Mouse (Mus musculus) liver, embryonic 14.5 days (tissue): ENCODE results near the gene Ptprz1. TPM values are rescaled to one million over a fixed set of nuclear protein-coding genes. Genes with fewer than 3 reads are reported as not detected.

Source experiments
- ATAC-seq: fragments of 200-750 bp; cut with Nextera tagmentation; 2 replicates; pipeline ENCODE4 v1.8.0; 2017; ENCODE audit warnings: moderate number of reproducible peaks, mild to moderate bottlenecking, moderate library complexity; ENCODE audit not compliant: insufficient read depth
- DNase-seq, 3 experiments: peaks; one replicate each; pipeline ENCODE4 v3.0.0-alpha.2; 2012 to 2013; ENCODE audit warnings: low read depth in 3 of 3, low spot score in 3 of 3
- H3K27ac ChIP-seq: fragments of 300-500 bp; sonication (generic); 2 replicates; pipeline ENCODE4 v1.5.1; 2014; ENCODE audit warnings: moderate library complexity, mild to moderate bottlenecking, control low read depth, inconsistent platforms
- H3K27me3 ChIP-seq: fragments of 300-500 bp; sonication (generic); 2 replicates; pipeline ENCODE4 v1.6.1; 2014; ENCODE audit warnings: mild to moderate bottlenecking, low read length, moderate library complexity; ENCODE audit not compliant: control insufficient read depth, insufficient read depth
- H3K36me3 ChIP-seq: fragments of 300-500 bp; sonication (generic); replicated peaks from 2 replicates; pipeline ENCODE4 v1.6.1; 2014; ENCODE audit warnings: low read depth; ENCODE audit not compliant: control insufficient read depth, insufficient read depth
- H3K4me1 ChIP-seq, 2 experiments: fragments of 200-500 bp in 1 of 2; fragments of 300-500 bp in 1 of 2; sonication (generic) in 1 of 2; replicated peaks; 2 replicates each; pipeline ENCODE4 v1.6.1; 2012 to 2014; ENCODE audit warnings: antibody characterized with exemption in 1 of 2, inconsistent platforms in 1 of 2, low read length in 1 of 2; ENCODE audit not compliant: control insufficient read depth in 2 of 2, insufficient read depth in 2 of 2
- H3K4me2 ChIP-seq: fragments of 300-500 bp; sonication (generic); 2 replicates; pipeline ENCODE4 v1.6.1; 2014; ENCODE audit warnings: low read depth, mild to moderate bottlenecking, control low read depth, moderate library complexity
- H3K4me3 ChIP-seq, 2 experiments: fragments of 200-500 bp in 1 of 2; fragments of 300-500 bp in 1 of 2; sonication (generic) in 1 of 2; 2 replicates each; pipeline ENCODE4 v1.5.1; 2012 to 2014; ENCODE audit warnings: low read depth in 2 of 2, low read length in 2 of 2, mild to moderate bottlenecking in 2 of 2, control low read depth in 1 of 2, inconsistent platforms in 1 of 2, moderate library complexity in 1 of 2; ENCODE audit not compliant: insufficient read depth in 1 of 2
- H3K9ac ChIP-seq: fragments of 300-500 bp; sonication (generic); replicated peaks from 2 replicates; pipeline ENCODE4 v1.6.1; 2014; ENCODE audit warnings: mild to moderate bottlenecking, control low read depth, moderate library complexity
- H3K9me3 ChIP-seq: fragments of 300-500 bp; sonication (generic); 2 replicates; pipeline ENCODE4 v1.6.1; 2016; ENCODE audit warnings: low read length, mixed read lengths; ENCODE audit not compliant: control insufficient read depth
- CTCF ChIP-seq: IDR thresholded peaks from 2 replicates; pipeline ENCODE4 v1.5.1; 2016; ENCODE audit warnings: antibody characterized with exemption, low read depth, control low read depth
- EP300 ChIP-seq: IDR thresholded peaks from 2 replicates; pipeline ENCODE4 v1.6.1; 2016; ENCODE audit warnings: antibody characterized with exemption, low read depth
- WGBS: fragments of 180-500 bp; shearing (Covaris S2); extraction: QIAGEN DNeasy Blood & Tissue Kit; methylation state at CpG from one replicate; pipeline ENCODE4 v1.1.7; 2014; ENCODE audit not compliant: insufficient replicate concordance; 5-methylcytosine and 5-hydroxymethylcytosine counted together
- polyA plus RNA-seq, 2 experiments: library from polyadenylated mRNA; depleted of rRNA in 1 of 2; stranded (reverse) in 1 of 2; unstranded in 1 of 2; fragments of >200 nt; fragmentation: Nextera tagmentation in 1 of 2; extraction: Ambion mirVana in 1 of 2; gene quantifications; 2 replicates each; pipeline versions ENCODE4 v1.2.1 to v1.2.3; 2012 to 2014

The Ptprz1 gene
- polyA plus RNA-seq, 2 experiments: 0.04 to 0.09 TPM

- TF ChIP-seq EP300 (no peak), CTCF (no peak)
- H3K36me3 ChIP-seq: no peaks in the 10 kb centered on the region
- no peak overlapping the region for H3K4me2 ChIP-seq
- DNase-seq (no peak), ATAC-seq (no peak)
- H3K4me1 ChIP-seq: no peaks in the 10 kb centered on the region
- no peaks in the 10 kb centered on the region for H3K27me3 ChIP-seq
- WGBS: 41% methylated on average over 4 of the region's 4 CpGs
- H3K9me3 ChIP-seq: no peaks in the 10 kb centered on the region
- H3K9ac ChIP-seq: no peak overlapping the region
- H3K4me3 ChIP-seq: no peak overlapping the region
- H3K27ac ChIP-seq: no peak overlapping the region
These were observed 34.6 kb downstream of the Ptprz1 start for GRCm38 (mm10) chr6:22909908-22910260.

- Histone ChIP-seq H3K4me3 (no peak overlapping the region), H3K27me3 (no peaks in the 10 kb centered on the region), H3K9ac (no peak overlapping the region), H3K4me1 (no peaks in the 10 kb centered on the region), H3K9me3 (no peaks in the 10 kb centered on the region), H3K36me3 (no peaks in the 10 kb centered on the region), H3K27ac (no peak overlapping the region), H3K4me2 (no peak overlapping the region)
- no peak for TF ChIP-seq CTCF
- no peak for TF ChIP-seq EP300
- ATAC-seq (no peak), DNase-seq (no peak)
- WGBS: 4% methylated on average over 1 of the region's 1 CpGs
These were observed 47.6 kb downstream of the Ptprz1 start for GRCm38 (mm10) chr6:22922880-22923279.

DNA sequence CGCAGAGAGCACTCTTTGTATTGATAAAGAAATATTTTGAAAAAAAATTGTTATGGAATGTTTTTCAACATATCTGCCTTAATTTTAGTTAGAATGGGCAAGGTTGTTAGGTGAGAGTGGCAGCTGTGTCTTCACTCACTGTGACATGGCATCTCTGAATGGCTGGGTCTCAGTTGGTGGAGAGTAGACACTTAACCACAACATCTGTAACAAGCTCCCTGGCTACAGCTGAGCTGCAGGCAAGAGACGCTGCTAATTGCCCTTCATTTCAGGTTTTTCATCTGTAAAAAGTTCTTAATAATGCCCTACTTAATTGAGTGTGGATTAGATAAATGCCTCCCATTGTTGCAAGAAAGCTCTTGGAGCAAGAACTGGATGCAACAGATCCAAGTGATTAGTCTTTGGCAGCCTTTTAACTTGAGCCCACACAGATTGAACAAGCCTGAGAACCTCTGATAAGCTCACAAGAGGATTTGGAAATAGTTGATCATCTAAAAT lies 57.5 kb downstream of the Ptprz1 start:
- no peaks in the 10 kb centered on the region for H3K9me3 ChIP-seq
- WGBS: 58% methylated on average over 2 of the region's 2 CpGs
- no peak for TF ChIP-seq CTCF
- no peak for TF ChIP-seq EP300

DNA sequence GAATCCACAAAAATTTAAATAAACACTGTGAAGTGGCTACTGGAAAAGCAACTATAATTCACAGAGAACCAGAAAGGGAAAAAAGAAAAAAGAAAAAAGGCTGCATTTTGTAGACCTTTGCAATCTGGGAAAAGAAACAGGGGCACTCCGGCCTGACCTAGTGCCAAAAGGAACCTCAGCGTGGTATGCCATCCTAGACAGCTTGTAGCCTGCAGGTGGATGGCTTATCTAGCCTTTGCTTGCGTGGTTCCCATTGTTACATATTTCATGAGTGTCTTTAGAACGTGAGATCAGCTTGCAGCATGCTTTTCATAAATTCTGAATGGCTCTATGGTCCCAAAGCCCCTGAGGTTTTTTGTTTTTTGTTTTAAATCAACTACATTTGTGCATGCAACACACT lies 61.8 kb downstream of the Ptprz1 start:
- TF ChIP-seq CTCF: no peak
- TF ChIP-seq EP300: no peak
- Histone ChIP-seq H3K9ac (no peak overlapping the region), H3K4me1 (no peaks in the 10 kb centered on the region), H3K4me3 (no peak overlapping the region), H3K9me3 (no peaks in the 10 kb centered on the region), H3K27me3 (no peaks in the 10 kb centered on the region), H3K4me2 (no peak overlapping the region), H3K36me3 (no peaks in the 10 kb centered on the region), H3K27ac (no peak overlapping the region)
- ATAC-seq (no peak), DNase-seq (no peak)
- WGBS: 54% methylated on average over 4 of the region's 4 CpGs

More for the DNA sequence above, 57.5 kb downstream of the Ptprz1 start:
- H3K4me3 ChIP-seq: no peak overlapping the region
- no peaks in the 10 kb centered on the region for H3K27me3 ChIP-seq
- DNase-seq (no peak), ATAC-seq (no peak)
- no peaks in the 10 kb centered on the region for H3K4me1 ChIP-seq
- H3K9ac ChIP-seq: no peak overlapping the region
- no peaks in the 10 kb centered on the region for H3K36me3 ChIP-seq
- H3K27ac ChIP-seq: no peak overlapping the region
- H3K4me2 ChIP-seq: no peak overlapping the region

GRCm38 (mm10) chr6:22937526-22937925 lies 62.2 kb downstream of the Ptprz1 start:
- no peaks in the 10 kb centered on the region for H3K27me3 ChIP-seq
- no peak for DNase-seq
- no peaks in the 10 kb centered on the region for H3K4me1 ChIP-seq
- WGBS: 48% methylated on average over 5 of the region's 5 CpGs
- no peaks in the 10 kb centered on the region for H3K36me3 ChIP-seq
- H3K9me3 ChIP-seq: no peaks in the 10 kb centered on the region
- no peak for ATAC-seq
- no peak overlapping the region for H3K27ac ChIP-seq
- no peak overlapping the region for H3K4me3 ChIP-seq
- no peak overlapping the region for H3K9ac ChIP-seq
- no peak overlapping the region for H3K4me2 ChIP-seq
- TF ChIP-seq EP300: no peak
- TF ChIP-seq CTCF: no peak
